Mouse (Mus musculus): ENCODE measurements around the gene Mios.

GRCm38 (mm10) chr6:8174062-8174461 is 35.0 kb upstream of the Mios start:
- TF ChIP-seq POLR2A (IDR thresholded peaks at IDR 0.05; ENCODE audit: extremely low read depth, insufficient read depth, low read length) = no peak
- TF ChIP-seq CTCF (IDR thresholded peaks at IDR 0.05; ENCODE audit: low read depth, low read length) = no peak

All from liver, adult 2 months (tissue).